Mouse (Mus musculus): ENCODE data around the gene Tspo2. TPM values are rescaled to one million over a fixed set of nuclear protein-coding genes. Genes with fewer than 3 reads are reported as not detected.

Gene Tspo2
- total RNA-seq, 2 experiments from 2014 or later: 1.5 to 2.1 TPM

- DNase-seq: no peak
These were observed 513 bp downstream of the Tspo2 start for GRCm38 (mm10) chr17:48450666-48451352.

GRCm38 (mm10) chr17:48447675-48448074, 3.6 kb downstream of the Tspo2 start:
- DNase-seq: no peak

GRCm38 (mm10) chr17:48443542-48444145, 7.7 kb downstream of the Tspo2 start:
- no peak for DNase-seq

- DNase-seq: peak; percentile 49
These were observed 8.4 kb downstream of the Tspo2 start for GRCm38 (mm10) chr17:48442745-48443457.

GRCm38 (mm10) chr17:48437421-48437911, 13.9 kb downstream of the Tspo2 start:
- no peak for DNase-seq

GRCm38 (mm10) chr17:48436487-48436886, 14.8 kb downstream of the Tspo2 start:
- no peak for DNase-seq

GRCm38 (mm10) chr17:48434479-48434878, 16.8 kb downstream of the Tspo2 start:
- DNase-seq: no peak

- DNase-seq: no peak
These were observed 17.5 kb downstream of the Tspo2 start for GRCm38 (mm10) chr17:48433689-48434330.

- DNase-seq: no peak
These were observed 18.2 kb downstream of the Tspo2 start for GRCm38 (mm10) chr17:48433006-48433655.

GRCm38 (mm10) chr17:48432158-48432980, 19.0 kb downstream of the Tspo2 start, which contains the start of gene Apobec2:
TSS of gene Apobec2 (minus strand) at chr17:48432930.
- DNase-seq: no peak

GRCm38 (mm10) chr17:48431054-48431453, 20.3 kb downstream of the Tspo2 start:
- no peak for DNase-seq

GRCm38 (mm10) chr17:48430394-48430793, 20.9 kb downstream of the Tspo2 start:
- no peak for DNase-seq

- no peak for DNase-seq
These were observed 23.3 kb downstream of the Tspo2 start for GRCm38 (mm10) chr17:48427852-48428530.

- no peak for DNase-seq
These were observed 24.2 kb downstream of the Tspo2 start for GRCm38 (mm10) chr17:48426991-48427750.

- DNase-seq: no peak
These were observed 25.3 kb downstream of the Tspo2 start for GRCm38 (mm10) chr17:48425823-48426612.

- DNase-seq: no peak
These were observed 27.1 kb downstream of the Tspo2 start for GRCm38 (mm10) chr17:48424237-48424636.

GRCm38 (mm10) chr17:48419571-48419970, 31.8 kb downstream of the Tspo2 start:
- no peak for DNase-seq

- no peak for DNase-seq
These were observed 32.5 kb downstream of the Tspo2 start for GRCm38 (mm10) chr17:48418781-48419180.

GRCm38 (mm10) chr17:48418174-48418573, 33.1 kb downstream of the Tspo2 start:
- no peak for DNase-seq
